Mouse (Mus musculus) embryonic facial prominence, embryonic 15.5 days (tissue): ENCODE data around the gene Eef1a2. TPM values are rescaled to one million over a fixed set of nuclear protein-coding genes. Genes with fewer than 3 reads are reported as not detected.
A peak's percentile ranks its signal among the peaks of the same experiment; 100 is the strongest.

Experiments used
- ATAC-seq: fragments of 200-750 bp; cut with Nextera tagmentation; 2 replicates; pipeline ENCODE4 v1.8.0; 2017; ENCODE audit warnings: low read depth, moderate TSS enrichment; ENCODE audit not compliant: insufficient number of reproducible peaks, low FRiP score, low TSS enrichment
- H3K27ac ChIP-seq: fragments of 300-500 bp; sonication (generic); replicated peaks from 2 replicates; pipeline ENCODE4 v1.5.1; 2015; ENCODE audit warnings: mild to moderate bottlenecking, inconsistent platforms
- H3K27me3 ChIP-seq: fragments of 300-500 bp; sonication (generic); 2 replicates; pipeline ENCODE4 v1.6.1; 2015; ENCODE audit warnings: inconsistent platforms
- H3K36me3 ChIP-seq: fragments of 300-500 bp; sonication (generic); 2 replicates; pipeline ENCODE4 v1.6.1; 2015; ENCODE audit warnings: mild to moderate bottlenecking, inconsistent platforms
- H3K4me1 ChIP-seq: fragments of 300-500 bp; sonication (generic); 2 replicates; pipeline ENCODE4 v1.6.1; 2015; ENCODE audit warnings: inconsistent platforms
- H3K4me2 ChIP-seq: fragments of 300-500 bp; sonication (generic); replicated peaks from 2 replicates; pipeline ENCODE4 v1.6.1; 2015; ENCODE audit warnings: mild to moderate bottlenecking, inconsistent platforms
- H3K4me3 ChIP-seq: fragments of 300-500 bp; sonication (generic); replicated peaks from 2 replicates; pipeline ENCODE4 v1.5.1; 2015; ENCODE audit warnings: mild to moderate bottlenecking, inconsistent platforms
- H3K9ac ChIP-seq: fragments of 300-500 bp; sonication (generic); 2 replicates; pipeline ENCODE4 v1.6.1; 2015; ENCODE audit warnings: inconsistent platforms
- H3K9me3 ChIP-seq: fragments of 300-500 bp; sonication (generic); replicated peaks from 2 replicates; pipeline ENCODE4 v1.6.1; 2016; ENCODE audit warnings: inconsistent platforms
- WGBS: fragments of 180-500 bp; shearing (Covaris S2); methylation state at CpG from one replicate; pipeline ENCODE4 v1.1.7; 2015; 5-methylcytosine and 5-hydroxymethylcytosine counted together
- polyA plus RNA-seq: library from polyadenylated mRNA; unstranded; fragments of >200 nt; fragmentation: Nextera tagmentation; extraction: Ambion mirVana; gene quantifications from 2 replicates; pipeline ENCODE4 v1.2.1, GENCODE M21; 2015

The Eef1a2 gene
- polyA plus RNA-seq, 1 experiment from 2014 or later = 0.25 TPM

- 0 out of 2 replicates have a peak, but pooled peaks cover 5% of the 10 kb centered on the region for H3K4me1 ChIP-seq
- H3K4me3 ChIP-seq = no peak overlapping the region
- peaks cover 48% of the 10 kb centered on the region for H3K27me3 ChIP-seq
- H3K9me3 ChIP-seq = no peaks in the 10 kb centered on the region
- no peaks in the 10 kb centered on the region for H3K36me3 ChIP-seq
- H3K4me2 ChIP-seq = no peak overlapping the region
- 89% methylated on average over 2 of the region's 2 CpGs for WGBS
- no peak overlapping the region for H3K27ac ChIP-seq
- no peak overlapping the region for H3K9ac ChIP-seq
- ATAC-seq = no peak
Observed at GRCm38 (mm10) chr2:181158471-181158870, 1.7 kb upstream of the Eef1a2 start.

- no peak overlapping the region for H3K4me3 ChIP-seq
- 72% methylated on average over 6 of the region's 6 CpGs for WGBS
- no peak overlapping the region for H3K9ac ChIP-seq
- H3K4me2 ChIP-seq = no peak overlapping the region
- H3K4me1 ChIP-seq = 0 out of 2 replicates have a peak, but pooled peaks cover 5% of the 10 kb centered on the region
- no peaks in the 10 kb centered on the region for H3K9me3 ChIP-seq
- ATAC-seq = no peak
- H3K27me3 ChIP-seq = peaks cover 52% of the 10 kb centered on the region
- H3K27ac ChIP-seq = no peak overlapping the region
- H3K36me3 ChIP-seq = no peaks in the 10 kb centered on the region
Observed at GRCm38 (mm10) chr2:181157716-181158302, 995 bp upstream of the Eef1a2 start.

GRCm38 (mm10) chr2:181157180-181157579 lies 366 bp upstream of the Eef1a2 start:
- Histone ChIP-seq H3K27ac (no peak overlapping the region), H3K9me3 (no peaks in the 10 kb centered on the region), H3K4me3 (no peak overlapping the region; the same call in 1 of the 2 replicates), H3K9ac (no peak overlapping the region), H3K4me1 (0 out of 2 replicates have a peak, but pooled peaks cover 5% of the 10 kb centered on the region), H3K36me3 (no peaks in the 10 kb centered on the region), H3K4me2 (no peak overlapping the region), H3K27me3 (peaks cover 55% of the 10 kb centered on the region)
- 71% methylated on average over 4 of the region's 4 CpGs for WGBS
- ATAC-seq = no peak

- no peak overlapping the region for H3K9ac ChIP-seq
- no peak overlapping the region for H3K4me2 ChIP-seq
- no peak overlapping the region for H3K4me3 ChIP-seq
- H3K27ac ChIP-seq = no peak overlapping the region
- ATAC-seq = no peak
- no peaks in the 10 kb centered on the region for H3K9me3 ChIP-seq
- H3K36me3 ChIP-seq = no peaks in the 10 kb centered on the region
- WGBS = 62% methylated on average over 4 of the region's 4 CpGs
- H3K27me3 ChIP-seq = peaks cover 60% of the 10 kb centered on the region
- H3K4me1 ChIP-seq = 0 out of 2 replicates have a peak, but pooled peaks cover 5% of the 10 kb centered on the region
Observed at GRCm38 (mm10) chr2:181155801-181156200, 1.0 kb downstream of the Eef1a2 start.

GRCm38 (mm10) chr2:181154831-181155415 lies 1.9 kb downstream of the Eef1a2 start:
- H3K9me3 ChIP-seq = no peaks in the 10 kb centered on the region
- WGBS = 85% methylated on average over 8 of the region's 8 CpGs
- 0 out of 2 replicates have a peak, but pooled peaks cover 5% of the 10 kb centered on the region for H3K4me1 ChIP-seq
- no peak overlapping the region for H3K4me3 ChIP-seq
- peaks cover 68% of the 10 kb centered on the region for H3K27me3 ChIP-seq
- ATAC-seq = no peak
- H3K9ac ChIP-seq = no peak overlapping the region
- no peaks in the 10 kb centered on the region for H3K36me3 ChIP-seq
- no peak overlapping the region for H3K27ac ChIP-seq
- no peak overlapping the region for H3K4me2 ChIP-seq

GRCm38 (mm10) chr2:181154361-181154760 lies 2.5 kb downstream of the Eef1a2 start:
- H3K27me3 ChIP-seq = peaks cover 73% of the 10 kb centered on the region
- no peak overlapping the region for H3K4me3 ChIP-seq
- WGBS = 70% methylated on average over 3 of the region's 3 CpGs
- no peak for ATAC-seq
- H3K36me3 ChIP-seq = no peaks in the 10 kb centered on the region
- H3K4me1 ChIP-seq = 0 out of 2 replicates have a peak, but pooled peaks cover 5% of the 10 kb centered on the region
- H3K9me3 ChIP-seq = no peaks in the 10 kb centered on the region
- H3K9ac ChIP-seq = no peak overlapping the region
- H3K27ac ChIP-seq = no peak overlapping the region
- no peak overlapping the region for H3K4me2 ChIP-seq

- ATAC-seq = no peak
- Histone ChIP-seq H3K27ac (no peak overlapping the region), H3K36me3 (no peaks in the 10 kb centered on the region), H3K9me3 (no peaks in the 10 kb centered on the region), H3K4me2 (no peak overlapping the region), H3K9ac (no peak overlapping the region), H3K27me3 (peaks cover 76% of the 10 kb centered on the region), H3K4me1 (0 out of 2 replicates have a peak, but pooled peaks cover 5% of the 10 kb centered on the region), H3K4me3 (no peak overlapping the region)
- 0% methylated on average over 1 of the region's 1 CpGs for WGBS
Observed at GRCm38 (mm10) chr2:181153837-181154236, 3.0 kb downstream of the Eef1a2 start.

GRCm38 (mm10) chr2:181153131-181153530 lies 3.7 kb downstream of the Eef1a2 start:
- WGBS = 87% methylated on average over 1 of the region's 1 CpGs
- Histone ChIP-seq H3K4me1 (peaks cover 8% of the 10 kb centered on the region; the same call in 1 of the 2 replicates), H3K9ac (no peak overlapping the region), H3K4me3 (no peak overlapping the region), H3K36me3 (no peaks in the 10 kb centered on the region), H3K27ac (no peak overlapping the region), H3K4me2 (no peak overlapping the region), H3K9me3 (no peaks in the 10 kb centered on the region), H3K27me3 (peaks cover 78% of the 10 kb centered on the region)
- ATAC-seq = no peak

- Histone ChIP-seq H3K9me3 (no peaks in the 10 kb centered on the region), H3K36me3 (no peaks in the 10 kb centered on the region), H3K4me1 (peaks cover 12% of the 10 kb centered on the region), H3K9ac (no peak overlapping the region), H3K27ac (no peak overlapping the region), H3K4me2 (no peak overlapping the region), H3K27me3 (peaks cover 78% of the 10 kb centered on the region), H3K4me3 (no peak overlapping the region)
- 89% methylated on average over 17 of the region's 17 CpGs for WGBS
- no peak for ATAC-seq
Observed at GRCm38 (mm10) chr2:181152701-181153100, 4.1 kb downstream of the Eef1a2 start.

GRCm38 (mm10) chr2:181150281-181150680 lies 6.5 kb downstream of the Eef1a2 start:
- H3K27me3 ChIP-seq = peaks cover 76% of the 10 kb centered on the region
- H3K9ac ChIP-seq = no peak overlapping the region
- peaks cover 12% of the 10 kb centered on the region for H3K4me1 ChIP-seq
- H3K36me3 ChIP-seq = no peaks in the 10 kb centered on the region
- ATAC-seq = no peak
- no peak overlapping the region for H3K4me3 ChIP-seq
- no peak overlapping the region for H3K27ac ChIP-seq
- no peaks in the 10 kb centered on the region for H3K9me3 ChIP-seq
- WGBS = 72% methylated on average over 6 of the region's 6 CpGs
- no peak overlapping the region for H3K4me2 ChIP-seq

- Histone ChIP-seq H3K36me3 (no peaks in the 10 kb centered on the region), H3K9me3 (no peaks in the 10 kb centered on the region), H3K27ac (no peak overlapping the region), H3K4me2 (peak overlapping the region; percentile 92), H3K4me3 (peak overlapping the region; percentile 46), H3K27me3 (peaks cover 68% of the 10 kb centered on the region), H3K9ac (no peak overlapping the region), H3K4me1 (peaks cover 12% of the 10 kb centered on the region)
- ATAC-seq = no peak
- 18% methylated on average over 30 of the region's 31 CpGs for WGBS
Observed at GRCm38 (mm10) chr2:181148318-181148955, 8.4 kb downstream of the Eef1a2 start.
